Mouse (Mus musculus) cerebellum, adult 11-12 months (tissue): Measurements from ENCODE around the gene Atp23.

Source experiments
- DNase-seq: peaks from one replicate; pipeline ENCODE4 v3.0.0; 2022

Atp23 gene

GRCm38 (mm10) chr10:126900821-126901487 lies at the start of gene Atp23:
Atp23 (minus strand) TSS chr10:126901355.
- DNase-seq = peak; percentile 90

- DNase-seq = no peak
These were observed 49.4 kb upstream of the Atp23 start for GRCm38 (mm10) chr10:126950572-126950971.

GRCm38 (mm10) chr10:126949824-126950223 lies 48.7 kb upstream of the Atp23 start:
- DNase-seq = no peak

- DNase-seq = no peak
These were observed 44.4 kb upstream of the Atp23 start for GRCm38 (mm10) chr10:126945531-126945930.

- DNase-seq = no peak
These were observed 39.8 kb upstream of the Atp23 start for GRCm38 (mm10) chr10:126940949-126941348.

GRCm38 (mm10) chr10:126935556-126936381 lies 34.6 kb upstream of the Atp23 start:
- no peak for DNase-seq

- DNase-seq = no peak
These were observed 34.0 kb upstream of the Atp23 start for GRCm38 (mm10) chr10:126935121-126935520.

GRCm38 (mm10) chr10:126934561-126934960 lies 33.4 kb upstream of the Atp23 start:
- no peak for DNase-seq

- no peak for DNase-seq
These were observed 30.6 kb upstream of the Atp23 start for GRCm38 (mm10) chr10:126931760-126932139.

GRCm38 (mm10) chr10:126931123-126931759 lies 30.1 kb upstream of the Atp23 start:
- DNase-seq = no peak

GRCm38 (mm10) chr10:126930270-126931121 lies 29.3 kb upstream of the Atp23 start:
- no peak for DNase-seq

- no peak for DNase-seq
These were observed 28.4 kb upstream of the Atp23 start for GRCm38 (mm10) chr10:126929543-126929942.

GRCm38 (mm10) chr10:126928819-126929206 lies 27.7 kb upstream of the Atp23 start:
- DNase-seq = peak; percentile 66

GRCm38 (mm10) chr10:126928011-126928818 lies 27.1 kb upstream of the Atp23 start:
- DNase-seq = peak; percentile 89

- DNase-seq = peak; percentile 68
These were observed 26.2 kb upstream of the Atp23 start for GRCm38 (mm10) chr10:126927101-126927961.

- DNase-seq = no peak
These were observed 24.2 kb upstream of the Atp23 start for GRCm38 (mm10) chr10:126925391-126925790.

- peak; percentile 78 for DNase-seq
These were observed 22.9 kb upstream of the Atp23 start for GRCm38 (mm10) chr10:126924087-126924486.

- no peak for DNase-seq
These were observed 19.1 kb upstream of the Atp23 start for GRCm38 (mm10) chr10:126920220-126920619.

GRCm38 (mm10) chr10:126919067-126919466 lies 17.9 kb upstream of the Atp23 start:
- DNase-seq = peak; percentile 87

GRCm38 (mm10) chr10:126914288-126914687 lies 13.1 kb upstream of the Atp23 start:
- no peak for DNase-seq

- DNase-seq = no peak
These were observed 10.3 kb upstream of the Atp23 start for GRCm38 (mm10) chr10:126911479-126911878.
